Mouse (Mus musculus) ovary, postnatal 36 days (tissue): ENCODE data around the gene Cish.

Source experiments
- DNase-seq: peaks from one replicate; pipeline ENCODE4 v3.0.0; 2022; ENCODE audit warnings: low spot score, mixed read lengths

Cish gene

DNA sequence AAGGTAGTCTGAATTCAATTTTAAA lies at the start of gene Cish:
Gene Cish (plus strand): TSS at position 11 of the 25 bp plus-strand sequence.
- no peak for DNase-seq

DNA sequence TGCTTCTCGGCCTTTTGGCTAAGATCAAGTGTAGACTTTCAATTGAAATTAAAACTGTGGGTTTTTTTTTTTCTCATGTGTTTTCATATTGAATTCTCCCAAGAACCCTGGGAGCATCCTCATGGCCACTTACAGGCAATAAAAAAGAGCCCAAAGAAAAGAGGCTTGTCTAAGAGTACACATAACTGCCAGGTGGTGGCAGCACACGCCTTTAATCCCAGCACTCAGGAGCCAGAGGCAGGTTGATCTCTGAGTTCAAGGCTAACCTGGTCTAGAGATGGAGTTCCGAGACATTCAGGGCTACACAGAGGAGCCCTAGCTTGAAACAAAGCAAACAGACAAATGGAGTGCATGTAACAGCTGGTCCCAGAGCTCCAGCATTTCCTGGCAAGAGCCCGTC lies 49.7 kb upstream of the Cish start:
- DNase-seq = no peak

DNA sequence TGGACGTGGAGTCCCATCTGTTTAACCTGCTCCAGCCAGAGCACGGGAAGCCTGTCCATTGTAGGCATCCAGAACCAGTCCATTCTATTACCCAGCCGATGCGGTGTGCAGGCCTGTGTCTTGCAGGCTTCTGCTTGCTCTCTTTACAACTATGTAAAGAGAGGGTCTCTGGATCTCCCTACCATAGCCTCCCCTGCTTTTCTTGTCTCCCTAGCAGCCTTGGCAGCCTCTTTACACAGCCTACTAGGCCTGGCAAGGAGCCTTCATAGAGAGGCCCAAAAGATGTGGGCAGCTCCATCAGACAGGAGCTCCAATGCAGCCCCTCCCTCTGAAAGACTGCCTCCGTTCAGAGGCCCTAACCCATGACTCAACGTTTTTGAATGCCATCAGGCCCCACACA lies 46.7 kb upstream of the Cish start:
- no peak for DNase-seq

DNA sequence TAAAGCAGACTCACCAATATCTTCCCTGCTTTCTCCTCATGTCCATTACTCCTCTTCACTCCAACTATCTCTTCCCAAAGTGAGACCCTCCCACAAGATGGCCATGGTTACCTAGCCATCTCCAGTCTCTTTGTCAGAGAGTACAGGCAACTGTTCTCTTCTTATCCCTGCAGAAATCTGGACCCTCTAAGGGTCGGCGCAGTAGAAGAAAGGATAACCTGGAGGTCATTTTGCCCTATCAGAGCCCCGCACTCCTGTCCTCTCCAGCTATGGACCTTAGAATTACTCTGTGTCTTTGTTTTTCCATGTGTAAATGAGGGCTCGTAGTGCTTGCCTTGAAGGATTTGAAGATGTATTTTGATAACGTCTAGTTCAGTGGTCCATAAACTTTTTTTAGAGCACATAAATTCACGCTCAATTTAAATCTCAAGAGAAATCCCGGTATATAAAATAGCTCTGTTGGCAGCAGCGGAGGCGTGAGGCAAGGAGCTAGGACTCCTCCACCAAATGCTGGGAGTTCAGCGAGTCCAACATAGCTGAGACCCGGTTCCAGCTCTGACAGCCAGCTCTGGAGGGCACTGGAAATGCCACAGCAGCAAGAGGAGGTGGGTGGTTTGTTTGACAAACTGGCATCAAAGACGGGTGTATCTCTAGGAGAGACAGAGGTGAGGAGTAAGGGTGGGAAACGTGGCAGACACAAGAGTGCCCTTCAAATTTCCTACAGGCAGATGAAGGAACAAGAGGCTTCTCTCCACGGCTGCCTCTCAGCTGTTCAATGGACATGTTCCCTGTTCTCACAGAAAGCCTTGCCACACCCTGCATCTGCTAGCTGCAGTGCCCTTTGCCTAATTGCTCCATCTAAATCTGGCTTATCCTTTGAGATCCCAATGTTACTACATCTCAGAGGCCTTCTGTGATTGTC lies 45.1 kb upstream of the Cish start:
- no peak for DNase-seq

DNA sequence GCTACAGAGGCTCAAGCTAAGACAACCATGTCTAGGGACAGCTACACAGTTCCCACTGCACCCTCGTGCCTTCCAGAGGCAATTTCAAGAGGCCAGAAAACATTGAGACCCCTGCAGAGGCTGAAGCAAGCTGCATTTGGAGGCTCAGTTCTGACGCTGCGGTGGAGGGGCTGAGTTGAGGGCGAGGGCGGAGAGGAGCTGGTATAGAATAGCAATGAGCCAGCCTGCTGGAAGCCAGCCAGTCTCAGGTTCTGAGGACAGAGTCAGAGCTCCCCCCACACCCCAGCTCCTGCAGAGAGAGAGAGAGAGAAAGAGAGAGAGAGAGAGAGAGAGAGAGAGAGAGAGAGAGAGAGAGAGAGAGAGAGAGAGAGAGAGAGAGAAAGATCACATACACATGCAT lies 43.7 kb upstream of the Cish start:
- no peak for DNase-seq

DNA sequence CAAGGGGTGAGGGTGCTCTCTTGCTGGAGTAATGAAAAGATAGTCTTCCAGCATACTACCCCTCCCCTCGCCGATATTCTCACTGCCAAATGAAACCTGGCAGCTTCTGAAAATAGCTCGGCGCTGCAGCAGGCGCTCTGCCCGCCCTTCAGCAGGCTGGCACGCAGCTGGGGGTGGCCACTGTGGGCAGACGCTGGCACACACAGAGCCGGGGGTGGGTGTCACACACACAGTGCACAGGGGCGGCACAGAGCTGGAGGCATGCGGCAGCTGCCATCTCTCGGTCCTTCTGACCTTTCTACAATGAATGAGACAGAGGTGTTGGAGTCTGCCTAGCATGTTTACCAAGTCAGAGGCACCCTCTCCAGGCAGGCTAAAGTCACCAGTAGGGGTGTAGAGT lies 41.4 kb upstream of the Cish start:
- DNase-seq = peak; percentile 64

DNA sequence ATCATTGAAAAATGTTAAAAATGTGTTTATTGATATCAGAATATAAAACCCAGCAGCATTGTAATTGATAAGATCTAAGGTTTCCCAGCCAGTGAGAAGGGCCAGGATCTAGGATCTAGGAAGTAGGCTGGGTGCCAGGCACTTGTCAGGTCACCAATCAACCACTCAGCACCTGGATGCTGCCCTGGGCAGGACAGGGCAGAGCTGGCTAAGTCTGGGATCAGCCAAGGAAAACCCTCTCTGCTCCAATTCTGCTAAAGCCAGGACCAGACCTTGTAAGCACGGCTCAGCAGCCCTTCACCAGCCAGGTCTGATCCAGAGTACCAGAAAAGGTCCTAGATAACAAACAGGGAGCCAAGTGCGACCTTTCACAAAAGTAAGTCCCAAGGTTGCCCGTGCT lies 40.9 kb upstream of the Cish start:
- DNase-seq = no peak

DNA sequence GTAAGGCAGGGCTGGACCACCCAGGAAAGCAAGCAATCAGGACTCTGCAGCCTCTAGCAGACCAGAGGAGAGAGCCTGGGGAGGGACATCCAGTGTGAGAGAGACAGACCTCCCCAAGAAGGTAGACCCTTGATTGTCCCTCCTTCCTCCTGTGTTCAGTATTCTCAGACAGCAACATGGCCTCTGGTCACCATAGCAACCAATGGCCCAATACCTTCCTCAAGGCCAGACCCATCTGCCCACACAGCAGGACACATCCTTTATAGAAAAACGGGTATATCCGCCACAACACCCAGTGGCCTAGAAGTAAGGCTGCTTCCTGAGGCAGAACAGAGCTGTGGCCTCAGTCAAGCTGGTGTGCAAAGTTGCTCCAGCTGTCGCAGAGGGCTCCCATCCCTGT lies 40.2 kb upstream of the Cish start:
- DNase-seq = no peak

DNA sequence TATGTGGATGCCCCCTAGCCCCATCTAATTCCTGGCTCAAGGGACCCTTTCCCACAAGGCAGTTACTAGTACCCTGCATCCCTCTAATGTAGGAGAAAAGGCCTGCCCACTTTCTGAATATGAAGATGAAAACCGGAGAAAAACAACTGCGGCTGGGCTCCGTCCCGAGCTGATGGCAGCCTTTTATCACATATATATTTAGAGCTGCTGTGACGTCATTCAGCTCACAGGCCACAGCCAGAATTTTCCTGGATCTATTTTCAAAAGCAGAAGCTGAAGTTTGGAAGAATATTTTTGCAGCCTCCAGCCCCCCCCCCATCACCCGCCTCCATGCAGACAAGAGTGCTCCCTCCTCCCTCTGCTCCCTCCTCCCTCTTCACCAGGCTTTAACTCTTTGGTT lies 36.3 kb upstream of the Cish start:
- DNase-seq = no peak

DNA sequence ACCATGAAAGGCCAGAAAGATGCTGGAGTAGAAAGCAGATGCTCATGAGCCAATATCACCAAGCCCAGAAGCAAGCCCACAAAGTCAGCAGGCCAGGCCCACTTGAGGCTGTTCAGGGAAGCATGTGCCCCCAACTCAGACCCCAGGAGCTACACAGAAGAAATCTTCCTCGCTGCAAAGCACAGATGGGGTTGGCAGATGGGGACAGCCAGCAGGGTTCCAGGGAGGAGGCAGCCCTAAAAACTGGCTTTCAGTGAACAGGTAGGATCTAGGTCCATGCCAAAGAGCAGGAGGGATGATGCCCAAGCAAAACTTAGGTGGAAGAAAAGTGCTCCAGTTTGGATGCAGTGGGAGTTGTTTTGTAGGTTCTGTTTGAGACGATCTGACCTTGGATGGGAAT lies 35.4 kb upstream of the Cish start:
- no peak for DNase-seq

DNA sequence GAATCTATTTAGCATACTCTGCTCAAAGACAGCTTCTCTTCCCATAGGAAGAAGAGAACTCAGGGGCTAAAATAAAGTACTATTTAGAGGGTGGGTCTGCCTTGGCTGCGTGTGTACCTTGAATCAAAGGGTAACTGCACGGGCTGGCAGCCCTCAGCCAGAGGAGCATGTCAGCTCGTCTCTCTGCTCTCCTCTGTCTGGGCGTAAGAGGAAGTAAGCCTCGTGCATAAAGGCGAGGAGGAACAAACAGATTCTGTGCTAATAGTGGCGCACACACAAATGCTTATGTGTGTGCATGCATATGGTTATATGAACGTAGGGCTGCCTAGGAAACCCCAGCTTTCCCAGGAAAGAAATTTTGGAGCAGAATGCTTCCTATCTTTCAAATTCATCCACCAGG lies 35.0 kb upstream of the Cish start:
- no peak for DNase-seq

DNA sequence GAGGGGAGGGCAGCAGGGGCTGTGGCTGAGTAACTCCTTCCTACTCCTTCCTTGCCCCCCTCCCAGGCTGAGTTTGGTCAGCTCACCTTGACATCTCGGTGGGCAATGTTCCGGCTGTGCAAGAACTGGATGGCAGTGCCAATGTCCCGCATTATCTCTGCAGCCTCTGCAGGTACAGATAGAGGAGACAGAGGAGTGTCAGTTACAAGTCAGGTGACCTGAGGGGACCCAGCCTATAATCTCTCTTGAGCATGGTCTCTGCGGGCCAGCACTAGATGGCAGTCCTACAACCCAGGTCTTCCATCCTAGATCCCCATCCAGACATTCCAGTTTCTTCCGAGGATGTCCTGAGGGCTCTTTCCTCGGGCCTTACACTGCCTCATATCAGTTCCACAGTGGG lies 34.0 kb upstream of the Cish start:
- DNase-seq = no peak

DNA sequence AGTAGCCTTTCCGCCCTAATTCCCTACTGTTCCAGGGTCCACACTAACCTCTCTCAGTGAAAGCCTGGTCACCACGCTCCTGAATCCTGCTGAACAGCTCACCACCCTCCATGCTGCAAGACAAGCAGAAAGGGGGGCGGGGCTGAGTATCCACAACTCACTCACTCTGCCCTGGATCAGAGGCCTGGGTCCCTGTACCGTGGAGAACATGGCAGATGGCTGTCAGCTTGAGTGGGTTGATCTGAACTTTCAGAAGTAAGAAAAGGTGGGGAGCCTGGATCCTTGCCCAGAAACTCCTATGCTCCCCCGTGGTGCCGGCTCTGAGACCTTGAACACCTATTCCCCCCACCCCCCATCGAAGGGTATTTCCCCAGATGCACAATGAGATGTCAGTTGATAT lies 33.5 kb upstream of the Cish start:
- DNase-seq = no peak

DNA sequence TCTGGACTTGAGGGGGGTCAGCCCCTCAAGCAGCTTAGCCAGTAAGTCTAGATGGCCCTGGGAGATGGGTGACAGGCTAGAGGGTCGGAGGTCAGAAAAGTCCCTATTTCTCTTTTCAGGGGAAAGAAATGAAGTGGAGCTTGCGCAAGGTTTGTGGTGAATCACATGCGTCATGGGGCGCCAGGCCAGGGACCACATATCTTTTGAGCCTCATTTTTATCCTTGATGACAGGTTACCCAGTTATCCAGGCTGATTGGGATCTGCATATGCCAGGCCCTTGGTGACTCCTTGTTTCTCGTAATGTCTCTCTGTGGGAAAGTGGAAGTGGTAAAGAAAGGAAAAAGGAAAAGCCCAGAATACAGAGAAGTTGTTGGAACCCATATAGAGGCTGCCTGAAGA lies 31.9 kb upstream of the Cish start:
- no peak for DNase-seq

DNA sequence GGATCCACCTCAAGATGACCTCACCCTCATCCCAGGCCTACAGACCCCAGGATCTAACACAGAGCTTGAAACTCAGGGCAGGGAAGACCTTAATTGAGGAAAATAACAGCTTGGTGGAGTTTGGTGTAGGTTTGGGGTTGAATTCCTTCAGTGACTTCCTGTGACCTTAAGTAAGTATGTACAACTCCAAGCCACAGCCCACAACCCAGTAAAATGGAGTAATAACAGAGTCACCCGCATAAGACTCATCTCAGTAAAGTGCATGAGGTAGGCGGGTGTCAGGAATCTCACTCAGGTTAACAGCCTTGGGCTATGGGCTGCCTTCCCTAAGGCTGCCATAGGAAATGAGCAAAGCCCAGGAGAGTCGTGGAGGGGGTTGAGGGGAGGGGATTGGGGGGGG lies 31.1 kb upstream of the Cish start:
- no peak for DNase-seq

DNA sequence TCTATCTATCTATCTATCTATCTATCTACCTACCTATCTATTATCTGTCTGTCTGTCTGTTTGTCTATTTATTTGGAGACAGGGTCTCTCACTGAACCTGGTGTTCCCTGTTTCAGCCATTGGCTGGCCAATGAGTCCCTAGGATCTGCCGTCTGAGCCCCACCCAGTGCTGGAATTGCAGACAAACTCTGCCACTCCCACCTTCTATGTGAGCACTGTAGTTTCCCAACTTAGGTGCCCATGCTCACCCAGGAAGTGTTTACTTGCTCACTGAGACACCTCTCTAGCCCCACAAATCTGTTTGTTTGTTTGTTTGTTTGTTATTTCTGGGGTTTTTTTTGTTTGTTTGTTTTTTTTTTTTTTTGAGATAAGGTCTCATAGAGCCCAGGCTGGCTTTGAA lies 28.8 kb upstream of the Cish start:
- DNase-seq = no peak

DNA sequence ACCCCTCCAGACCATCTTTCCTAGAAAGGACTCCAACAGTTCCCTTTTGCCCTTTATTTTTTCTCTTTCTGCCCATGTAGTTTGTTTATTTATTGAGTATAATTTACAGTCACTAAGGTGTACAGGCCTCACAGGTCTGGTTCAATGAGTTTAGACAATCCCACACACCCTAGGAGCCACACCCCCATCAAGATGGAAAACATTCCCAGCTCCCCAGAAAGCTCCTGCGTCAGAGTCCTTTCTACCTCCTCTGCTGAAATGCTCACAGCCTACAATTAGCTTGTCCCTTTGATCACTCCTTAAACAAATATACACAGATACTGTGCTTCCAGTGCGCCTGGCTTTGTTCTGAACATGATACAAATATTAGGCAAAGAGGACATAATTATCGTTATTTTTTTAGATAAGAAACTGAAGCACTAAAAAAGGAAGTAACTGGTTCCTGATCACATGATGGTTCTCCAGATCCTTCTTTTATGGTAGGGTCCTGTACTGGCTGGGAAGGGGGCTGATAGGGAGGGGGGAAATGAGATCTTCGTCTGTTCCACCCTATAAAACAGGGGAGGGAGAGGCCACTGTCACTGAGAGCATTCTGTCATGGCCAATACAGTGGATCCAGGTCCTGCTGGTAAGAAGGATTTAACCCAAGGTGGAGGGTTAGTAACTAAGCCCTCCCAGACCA lies 28.0 kb upstream of the Cish start:
- no peak for DNase-seq

DNA sequence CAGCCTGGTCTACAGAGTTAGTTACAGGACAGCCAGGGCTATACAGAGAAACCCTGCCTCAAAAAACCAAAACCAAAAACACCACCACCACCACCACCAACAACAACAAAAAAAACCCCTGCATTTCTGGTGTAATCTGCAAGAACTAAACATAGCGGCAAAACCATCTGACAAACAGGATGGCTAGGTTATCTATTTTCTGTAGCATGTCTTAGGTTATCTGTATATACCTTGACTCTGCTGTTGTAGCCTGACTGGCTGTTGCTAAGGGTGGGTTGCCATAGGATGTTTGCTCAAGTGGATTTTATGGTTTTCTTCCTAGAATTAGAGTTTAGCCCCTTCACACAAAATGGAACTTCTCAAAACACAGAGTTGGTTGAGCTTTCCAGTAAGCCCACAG lies 26.1 kb upstream of the Cish start:
- DNase-seq = no peak

DNA sequence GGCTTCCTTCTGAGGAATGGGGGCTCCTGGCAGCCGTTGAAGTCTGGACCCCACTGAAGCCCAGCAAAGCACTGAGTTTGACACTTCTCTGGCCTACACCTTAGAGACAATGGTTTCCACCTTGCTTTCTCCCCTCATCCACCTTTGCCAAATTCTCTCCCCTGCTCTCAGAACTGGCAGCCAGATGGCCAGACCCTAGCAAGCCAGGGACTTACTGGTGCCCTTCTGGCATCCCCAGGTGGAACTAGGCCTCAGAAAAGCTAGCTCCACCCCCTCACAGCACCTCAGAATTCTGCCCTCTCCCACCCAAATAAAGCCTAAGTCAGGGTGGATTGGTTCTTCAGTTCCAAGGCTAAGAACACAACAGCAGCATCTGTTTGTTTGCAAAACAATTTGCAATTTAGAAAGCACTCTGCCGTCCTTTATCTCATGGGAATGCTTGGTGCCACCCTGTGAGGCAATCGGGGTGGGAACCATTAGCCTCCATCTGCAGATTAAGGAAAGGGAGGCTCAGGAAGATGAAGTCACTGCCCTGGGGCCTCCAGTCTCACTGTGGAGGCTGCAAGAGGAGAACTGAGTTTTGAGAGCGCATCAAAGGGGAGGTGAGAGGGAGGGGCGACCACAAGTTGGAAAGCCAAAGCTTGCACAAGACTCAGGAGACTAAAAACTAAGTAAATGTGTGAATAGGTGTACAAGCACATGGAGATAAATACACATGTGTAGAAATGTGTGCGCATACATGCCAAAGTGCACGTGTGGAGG lies 24.5 kb upstream of the Cish start:
- DNase-seq = no peak

DNA sequence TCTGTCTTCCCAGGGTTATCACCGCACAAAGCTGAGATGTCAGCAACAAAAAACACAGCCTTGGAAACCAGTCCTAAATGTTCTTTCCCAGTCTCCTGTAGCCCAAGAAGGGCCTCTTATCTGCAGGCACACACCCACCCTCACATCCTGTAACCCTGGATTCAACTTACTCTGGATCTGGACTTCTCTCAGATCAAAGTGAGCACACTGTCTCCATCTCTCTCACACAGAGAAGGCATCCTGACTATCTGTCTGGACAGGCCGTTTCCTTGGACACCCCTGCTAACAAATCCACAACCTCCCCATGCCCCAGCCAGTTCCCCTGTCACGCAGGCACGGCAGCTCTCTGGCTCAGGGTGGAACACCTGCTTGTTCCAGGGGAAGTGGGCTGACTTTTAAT lies 23.5 kb upstream of the Cish start:
- DNase-seq = no peak

DNA sequence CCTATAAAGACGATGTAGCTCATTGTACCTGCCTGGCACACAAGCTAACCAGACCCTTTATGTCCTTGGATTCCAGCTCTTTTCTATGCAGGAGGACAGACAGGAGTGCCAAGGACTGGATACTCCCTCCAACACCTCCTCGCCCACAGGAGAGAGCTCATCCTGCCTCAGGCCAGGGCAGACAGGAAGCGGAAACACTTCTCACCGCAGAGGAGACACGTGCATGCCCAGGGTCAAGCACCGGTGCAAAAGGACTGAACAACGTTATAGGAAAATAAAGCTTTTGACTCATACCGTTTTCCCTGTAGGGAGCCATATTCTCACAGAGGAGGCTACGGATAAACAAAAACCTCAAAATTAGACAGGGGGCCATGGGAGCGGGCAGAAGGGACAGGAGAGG lies 22.6 kb upstream of the Cish start:
- DNase-seq = no peak

DNA sequence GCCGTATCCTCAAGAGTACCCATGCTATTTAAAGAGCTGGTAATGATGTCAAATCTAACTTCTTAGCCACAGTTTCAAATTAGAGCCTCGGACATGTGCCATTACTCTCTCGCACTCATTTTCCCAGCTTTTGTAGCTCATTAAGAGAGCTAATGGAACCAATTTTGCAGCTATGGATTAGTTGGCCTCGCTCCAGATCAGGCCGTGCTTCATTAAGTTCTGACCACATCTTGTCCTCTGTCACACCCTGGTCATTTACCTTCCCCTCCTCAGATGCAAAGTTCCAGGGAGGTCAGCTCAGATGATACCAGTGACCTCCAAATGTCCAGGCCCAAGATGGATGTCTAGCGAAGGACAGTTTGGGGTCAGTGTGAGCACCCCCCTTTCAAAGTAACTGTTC lies 21.1 kb upstream of the Cish start:
- DNase-seq = no peak

DNA sequence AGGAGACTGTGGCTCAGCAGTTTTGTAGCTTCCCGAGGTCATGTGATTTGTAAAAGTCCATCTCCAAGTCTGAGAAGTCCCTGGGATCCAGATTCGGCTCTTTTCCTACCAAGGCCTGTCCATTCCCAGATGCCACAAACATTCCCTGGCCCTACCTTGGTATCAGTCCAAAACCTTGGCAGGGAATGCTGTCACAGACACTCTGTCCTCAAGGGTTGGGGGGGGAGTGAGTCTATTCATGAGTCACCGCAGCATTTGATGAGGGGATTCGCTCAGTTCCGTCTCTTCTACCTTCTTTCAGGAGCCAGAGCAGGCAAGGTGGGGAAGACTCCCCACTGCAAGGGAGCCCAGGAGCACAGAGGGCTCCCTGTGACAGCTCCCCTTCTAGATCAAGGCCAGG lies 20.1 kb upstream of the Cish start:
- no peak for DNase-seq

DNA sequence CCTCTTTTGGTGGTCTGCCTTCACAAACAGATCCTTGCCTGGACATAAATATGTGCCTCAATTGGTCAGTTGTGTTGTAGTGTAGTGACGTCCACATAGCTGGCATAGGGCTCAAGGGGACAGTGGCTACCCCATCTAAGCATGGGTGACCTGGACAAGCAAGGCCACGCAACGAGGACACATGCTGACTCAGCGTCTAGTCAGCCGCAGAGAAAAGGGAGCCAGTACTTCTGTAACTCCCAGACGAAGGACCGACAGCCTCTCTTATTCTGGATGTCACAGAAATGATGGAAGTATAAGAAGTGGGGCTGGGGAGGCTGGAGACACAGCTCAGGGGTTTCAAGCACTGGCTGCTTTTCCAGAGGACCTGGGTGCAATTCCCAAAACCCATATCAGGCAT lies 18.2 kb upstream of the Cish start:
- DNase-seq = no peak
